Mouse (Mus musculus): ENCODE data around the gene Fkbp1a.

GRCm38 (mm10) chr2:151574607-151575006 lies 32.3 kb downstream of the Fkbp1a start:
- TF ChIP-seq GATA1 (IDR thresholded peaks at IDR 0.05; ENCODE audit: borderline replicate concordance, low read length) (no peak), FLI1 (IDR thresholded peaks at IDR 0.05; ENCODE audit: low read length) (no peak)
